ENCODE assay signal across 8 mouse cellular contexts in the genomic region with DNA sequence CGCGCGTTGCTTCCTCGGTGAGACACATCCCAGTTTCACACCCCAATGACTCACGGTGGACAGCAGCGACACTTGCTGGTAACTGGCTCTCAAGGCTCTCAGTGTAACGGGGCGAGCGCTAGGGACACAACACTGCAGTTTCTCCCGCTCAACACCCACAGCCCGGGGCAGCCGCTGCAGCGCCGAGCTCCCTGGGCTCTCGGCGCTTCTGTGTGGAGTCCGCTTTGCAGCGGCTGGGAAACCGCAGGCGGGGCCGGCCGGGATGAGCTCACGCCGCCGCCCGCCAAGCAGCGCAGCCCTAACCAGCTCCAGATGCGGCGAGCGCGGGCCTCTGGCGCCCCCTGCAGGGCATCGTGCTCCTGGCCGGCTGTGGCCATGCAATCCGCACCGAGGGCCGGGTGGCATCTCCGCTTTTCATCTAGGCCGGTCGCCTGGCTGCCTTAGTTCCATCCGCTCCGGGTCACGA. TPM values are rescaled to one million over a fixed set of nuclear protein-coding genes. Genes with fewer than 3 reads are reported as not detected.
DNase-seq lines count a peak whose midpoint lies in the region; ATAC-seq lines count a peak whose summit lies in the region.

No protein-coding gene starts in this region.

- ATAC-seq in hindbrain, embryonic 15.5 days (ENCODE audit: low FRiP score, low read depth), result peak; percentile 97

- H3K9me3 ChIP-seq in hindbrain, embryonic 15.5 days, result no peaks in the 10 kb centered on the region

- H3K27me3 ChIP-seq in hindbrain, embryonic 15.5 days, result peaks cover 4% of the 10 kb centered on the region; the same call in 1 of the 2 replicates

- H3K9ac ChIP-seq in hindbrain, embryonic 15.5 days, result peak overlapping the region; percentile 61

- no peaks in the 10 kb centered on the region for H3K36me3 ChIP-seq in hindbrain, embryonic 15.5 days

- peak overlapping the region; percentile 71 for H3K4me2 ChIP-seq in hindbrain, embryonic 15.5 days

- peak overlapping the region; percentile 46 for H3K4me3 ChIP-seq in hindbrain, embryonic 15.5 days

- H3K4me1 ChIP-seq in hindbrain, embryonic 15.5 days (replicated peaks), result peaks cover 14% of the 10 kb centered on the region

- under 1% methylated on average over 43 of the region's 43 CpGs for WGBS in hindbrain, embryonic 15.5 days

- peak; percentile 84 for DNase-seq in R1 (ENCODE audit: low read depth, low spot score)
- peak; percentile 97 to 98 for DNase-seq in cerebellum, postnatal 25 days
- DNase-seq in frontal cortex, postnatal 36 days (ENCODE audit: low spot score in 2 of 2), result peak; percentile 93 to 94
- peak; percentile 85 for DNase-seq in left cerebral cortex, adult 11 months (ENCODE audit: low spot score)
- DNase-seq in lung, postnatal 4 days, result peak; percentile 95 to 96
- DNase-seq in retina, postnatal 7 days (ENCODE audit: low read depth, low spot score), result peak; percentile 89
- DNase-seq in urinary bladder, adult 2 months (ENCODE audit: low spot score), result peak; percentile 95

- peak overlapping the region; percentile 82 for H3K27ac ChIP-seq in hindbrain, embryonic 15.5 days (replicated peaks)

RNA-seq across cellular contexts. Expression of a gene that starts 16.7 kb away (rescaled TPM):
- polyA plus RNA-seq in hindbrain, embryonic 15.5 days (2015; fragmentation: Nextera tagmentation; extraction: Ambion mirVana), result not detected in 2 replicates
- polyA plus RNA-seq in urinary bladder, adult 2 months (2012; rRNA removed), result not detected in 2 replicates

RNA-seq across cellular contexts. Expression of a gene that starts 32.5 kb away (rescaled TPM):
- not detected in 2 replicates for polyA plus RNA-seq in hindbrain, embryonic 15.5 days (2015; fragmentation: Nextera tagmentation; extraction: Ambion mirVana)
- not detected in 2 replicates for polyA plus RNA-seq in urinary bladder, adult 2 months (2012; rRNA removed)

RNA-seq across cellular contexts. Expression of a gene that starts 34.3 kb away (rescaled TPM):
- polyA plus RNA-seq in hindbrain, embryonic 15.5 days (2015; fragmentation: Nextera tagmentation; extraction: Ambion mirVana), result 11.0 and 12.0 TPM in 2 replicates
- 20.4 and 23.0 TPM in 2 replicates for polyA plus RNA-seq in urinary bladder, adult 2 months (2012; rRNA removed)

RNA-seq across cellular contexts. Expression of a gene that starts 39.6 kb away (rescaled TPM):
- polyA plus RNA-seq in hindbrain, embryonic 15.5 days (2015; fragmentation: Nextera tagmentation; extraction: Ambion mirVana), result 0.17 TPM in 1 of 2 replicates, not detected in the other
- polyA plus RNA-seq in urinary bladder, adult 2 months (2012; rRNA removed), result not detected in 2 replicates

RNA-seq across cellular contexts. Expression of a gene that starts 45.2 kb away (rescaled TPM):
- not detected in 2 replicates for polyA plus RNA-seq in hindbrain, embryonic 15.5 days (2015; fragmentation: Nextera tagmentation; extraction: Ambion mirVana)
- polyA plus RNA-seq in urinary bladder, adult 2 months (2012; rRNA removed), result not detected in 2 replicates

Comparison
In these comparisons a context has a peak if more than half of its experiments do, and no peak if none do; other contexts are left out.
1. Peak in every context shown above with its lines: DNase-seq, ATAC-seq, H3K4me3 ChIP-seq and H3K27ac ChIP-seq.